ENCODE assay signal across 31 mouse cellular contexts in the genomic region with DNA sequence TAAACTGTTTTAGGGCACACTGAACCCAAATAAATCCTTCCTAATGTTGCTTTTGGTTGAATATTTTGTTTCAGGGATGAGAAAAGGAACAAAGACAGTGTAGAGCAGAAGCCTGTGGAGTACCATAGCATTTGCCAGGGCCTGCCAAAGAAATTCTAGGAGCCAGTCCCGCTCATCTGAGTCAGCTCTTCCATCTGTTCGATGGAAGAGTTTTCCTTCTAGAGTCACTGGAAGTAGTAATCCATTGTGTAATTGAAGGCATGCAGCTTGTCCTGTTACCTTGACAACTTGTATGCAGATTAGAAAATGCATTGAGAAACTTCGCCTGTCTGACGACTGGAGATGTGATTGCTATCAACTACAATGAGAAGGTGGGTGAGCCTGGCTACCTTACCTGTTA. TPM values are rescaled to one million over a fixed set of nuclear protein-coding genes. Genes with fewer than 3 reads are reported as not detected.
DNase-seq lines count a peak whose midpoint lies in the region; TF ChIP-seq lines count a peak whose summit lies in the region.
"Had no signal": no experiment of that assay in that cellular context is flagged by ENCODE, and none has a peak within 500 bp of the region (broad histone marks: within the 10 kb centered on the region; RNA-seq: fewer than 3 reads in every experiment).

No protein-coding gene starts in this region.

- TF ChIP-seq CTCF in cortical plate, adult 2 months (IDR thresholded peaks at IDR 0.05; ENCODE audit: extremely low read depth, insufficient read depth, low read length), result no peak

- intact Hi-C loops in left cerebral cortex, postnatal 14 days (cut with DNase I), result no loop called here
- intact Hi-C loops in left cerebral cortex, postnatal 36 days (cut with DNase I), result no loop called here

- TF ChIP-seq POLR2A in cortical plate, adult 2 months (IDR thresholded peaks at IDR 0.05; ENCODE audit: extremely low read depth, insufficient read depth, low read length), result no peak

- H3K27ac ChIP-seq in cortical plate, adult 2 months (ENCODE audit: insufficient read depth, low read length), result 0 out of 2 replicates have a peak overlapping the region, but pooled peaks have one; percentile 81
- H3K27ac ChIP-seq: embryonic facial prominence, embryonic 12.5 days; forebrain, embryonic 12.5 days; hindbrain, embryonic 13.5 days; kidney, embryonic 15.5 days; limb, embryonic 10.5 days; midbrain, embryonic 10.5 days; neural tube, embryonic 13.5 days; stomach, embryonic 15.5 days had no signal

- DNase-seq in frontal cortex, adult 2 months (ENCODE audit: extremely low spot score in 1 of 2, low spot score in 1 of 2), result peak; percentile 31 to 50
- no peak for DNase-seq in frontal cortex, postnatal 10 days (ENCODE audit: low spot score in 2 of 2)
- DNase-seq in left cerebral cortex, postnatal 14 days (ENCODE audit: low spot score in 2 of 2), result peak; percentile 28 to 56
- DNase-seq in left cerebral cortex, adult 11 months (ENCODE audit: low spot score), result no peak
- DNase-seq in left cerebral cortex, postnatal 36 days (ENCODE audit: low spot score in 2 of 2), result peak; percentile 11 to 21
- DNase-seq in ovary, postnatal 36 days (ENCODE audit: low spot score), result no peak
- no peak for DNase-seq in retina, embryonic 14.5 days (ENCODE audit: low spot score)
- DNase-seq: adrenal gland, postnatal 36 days; cerebellum, adult 11 months; cerebellum, postnatal 10 days; gastrocnemius, postnatal 36 days; kidney, adult 11 months; kidney, postnatal 4 days; liver; thymus, adult 18-20 months; thymus, postnatal 36 days had no signal

- no peak overlapping the region for H3K4me3 ChIP-seq in cortical plate, adult 2 months (ENCODE audit: insufficient read depth, low read length)
- H3K4me3 ChIP-seq: embryonic facial prominence, embryonic 12.5 days; forebrain, embryonic 12.5 days; hindbrain, embryonic 13.5 days; kidney, embryonic 15.5 days; limb, embryonic 10.5 days; midbrain, embryonic 10.5 days; myocyte; neural tube, embryonic 13.5 days; stomach, embryonic 15.5 days had no signal

- no peaks in the 10 kb centered on the region; the same call in 1 of the 2 replicates for H3K4me1 ChIP-seq in cortical plate, adult 2 months (ENCODE audit: control insufficient read depth, insufficient read depth, low read length)
- H3K4me1 ChIP-seq: embryonic facial prominence, embryonic 12.5 days; forebrain, embryonic 12.5 days; hindbrain, embryonic 13.5 days; kidney, embryonic 15.5 days; limb, embryonic 10.5 days; midbrain, embryonic 10.5 days; neural tube, embryonic 13.5 days; stomach, embryonic 15.5 days had no signal

RNA-seq across cellular contexts. Expression of gene Cdc45, which starts 11.1 kb away (rescaled TPM):
- 2.7 and 2.8 TPM in 2 replicates for polyA plus RNA-seq in frontal cortex, adult 2 months (2012; rRNA removed)
- total RNA-seq in left cerebral cortex, postnatal 14 days (2021), result 1 to 10 TPM; 2.7 to 3.1 TPM
- 2.5 and 2.9 TPM in 2 replicates for polyA plus RNA-seq in cortical plate, adult 2 months (2012; rRNA removed)
- 1 to 10 TPM; 1.5 to 2.2 TPM for total RNA-seq in left cerebral cortex, postnatal 36 days (2021)

RNA-seq across cellular contexts. Expression of gene Ufd1, which starts 11.3 kb away (rescaled TPM):
- polyA plus RNA-seq in frontal cortex, adult 2 months (2012; rRNA removed), result 80.4 and 84.1 TPM in 2 replicates
- total RNA-seq in left cerebral cortex, postnatal 14 days (2021), result 10 to 100 TPM; 85.0 to 94.4 TPM
- 82.7 and 85.3 TPM in 2 replicates for polyA plus RNA-seq in cortical plate, adult 2 months (2012; rRNA removed)
- 10 to 100 TPM; 77.2 to 94.9 TPM for total RNA-seq in left cerebral cortex, postnatal 36 days (2021)

RNA-seq across cellular contexts. Expression of gene 2510002D24Rik, which starts 13.5 kb away (rescaled TPM):
- 48.2 and 51.1 TPM in 2 replicates for polyA plus RNA-seq in frontal cortex, adult 2 months (2012; rRNA removed)
- 10 to 100 TPM; 22.1 to 26.4 TPM for total RNA-seq in left cerebral cortex, postnatal 14 days (2021)
- polyA plus RNA-seq in cortical plate, adult 2 months (2012; rRNA removed), result 52.8 and 53.3 TPM in 2 replicates
- total RNA-seq in left cerebral cortex, postnatal 36 days (2021), result 10 to 100 TPM; 28.2 to 30.6 TPM

RNA-seq across cellular contexts. Expression of gene Gm28539, which starts 13.5 kb away (rescaled TPM):
- polyA plus RNA-seq in frontal cortex, adult 2 months (2012; rRNA removed), result 0.57 TPM in 1 of 2 replicates, not detected in the other
- 1 to 10 TPM; 3.3 to 7.7 TPM for total RNA-seq in left cerebral cortex, postnatal 14 days (2021)
- 0.45 TPM in 1 of 2 replicates, not detected in the other for polyA plus RNA-seq in cortical plate, adult 2 months (2012; rRNA removed)
- 1 to 10 TPM; 8.5 to 9.9 TPM for total RNA-seq in left cerebral cortex, postnatal 36 days (2021)
- polyA plus RNA-seq: CD4-positive, CD25-positive, alpha-beta regulatory T cell, adult 4 months; embryonic facial prominence, embryonic 12.5 days; forebrain, embryonic 12.5 days; heart, embryonic 14.5 days; hindbrain, embryonic 13.5 days; kidney, embryonic 15.5 days; limb, embryonic 10.5 days; liver, embryonic 16.5 days; lung, embryonic 16.5 days; midbrain, embryonic 10.5 days; midbrain, embryonic 16.5 days; neural tube, embryonic 13.5 days; stomach, embryonic 15.5 days had no signal

RNA-seq across cellular contexts. Expression of gene Cldn5, which starts 46.3 kb away (rescaled TPM):
- polyA plus RNA-seq in frontal cortex, adult 2 months (2012; rRNA removed), result 105 and 107 TPM in 2 replicates
- 10 to 100 TPM; 83.4 to 85.2 TPM for total RNA-seq in left cerebral cortex, postnatal 14 days (2021)
- 88.0 and 88.9 TPM in 2 replicates for polyA plus RNA-seq in cortical plate, adult 2 months (2012; rRNA removed)
- total RNA-seq in left cerebral cortex, postnatal 36 days (2021), result 10 to 100 TPM; 48.3 to 60.6 TPM
- polyA plus RNA-seq: CD4-positive, CD25-positive, alpha-beta regulatory T cell, adult 4 months had no signal

Comparison
In these comparisons a context has a peak if more than half of its experiments do, and no peak if none do; other contexts are left out.
1. DNase-seq: peak in frontal cortex, adult 2 months (2 of 2), left cerebral cortex, postnatal 14 days (2 of 2) and left cerebral cortex, postnatal 36 days (2 of 2); none in frontal cortex, postnatal 10 days (0 of 2), left cerebral cortex, adult 11 months (single experiment), ovary, postnatal 36 days (single experiment) and retina, embryonic 14.5 days (single experiment).